ENCODE assay signal across 22 mouse cellular contexts in genomic region chr7:113156861-113157747, GRCm38 (mm10). TPM values are rescaled to one million over a fixed set of nuclear protein-coding genes. Genes with fewer than 3 reads are reported as not detected.
DNase-seq lines count a peak whose midpoint lies in the region; ATAC-seq and TF ChIP-seq lines count a peak whose summit lies in the region.
"Had no signal": no experiment of that assay in that cellular context is flagged by ENCODE, and none has a peak within 500 bp of the region (broad histone marks: within the 10 kb centered on the region; RNA-seq: fewer than 3 reads in every experiment).

No protein-coding gene starts in this region.

- H3K27me3 ChIP-seq in hindbrain, embryonic 15.5 days: no peaks in the 10 kb centered on the region
- H3K27me3 ChIP-seq in hindbrain, embryonic 12.5 days: no peaks in the 10 kb centered on the region
- H3K27me3 ChIP-seq: forebrain, embryonic 12.5 days; limb, embryonic 13.5 days; liver, embryonic 13.5 days; Patski had no signal

- no peaks in the 10 kb centered on the region for H3K36me3 ChIP-seq in hindbrain, embryonic 15.5 days
- no peaks in the 10 kb centered on the region for H3K36me3 ChIP-seq in hindbrain, embryonic 12.5 days
- H3K36me3 ChIP-seq: embryonic facial prominence, embryonic 10.5 days; forebrain, embryonic 12.5 days; heart, embryonic 10.5 days; limb, embryonic 13.5 days; liver, embryonic 13.5 days; midbrain, embryonic 10.5 days had no signal

- no peak overlapping the region for H3K9ac ChIP-seq in hindbrain, embryonic 15.5 days
- H3K9ac ChIP-seq in hindbrain, embryonic 12.5 days: no peak overlapping the region
- H3K9ac ChIP-seq: forebrain, embryonic 12.5 days; limb, embryonic 13.5 days; liver, embryonic 13.5 days had no signal

- no peaks in the 10 kb centered on the region for H3K9me3 ChIP-seq in hindbrain, embryonic 15.5 days
- no peaks in the 10 kb centered on the region for H3K9me3 ChIP-seq in hindbrain, embryonic 12.5 days (replicated peaks)
- H3K9me3 ChIP-seq: embryonic facial prominence, embryonic 10.5 days; forebrain, embryonic 12.5 days; heart, embryonic 10.5 days; limb, embryonic 13.5 days; liver, embryonic 13.5 days; midbrain, embryonic 10.5 days had no signal

- H3K4me1 ChIP-seq in hindbrain, embryonic 15.5 days (replicated peaks): peaks cover 16% of the 10 kb centered on the region
- peaks cover 13% of the 10 kb centered on the region; the same call in 1 of the 2 replicates for H3K4me1 ChIP-seq in hindbrain, embryonic 12.5 days
- H3K4me1 ChIP-seq: limb, embryonic 13.5 days; liver, embryonic 13.5 days had no signal

- ATAC-seq in hindbrain, embryonic 15.5 days (ENCODE audit: low FRiP score, low read depth): 0 out of 2 replicates have a peak, but pooled peaks have one; percentile 45
- ATAC-seq in hindbrain, embryonic 12.5 days (ENCODE audit: low FRiP score): no peak
- ATAC-seq: inflammation-experienced regulatory T-cells, adult 6 months; Patski had no signal

- TF ChIP-seq CTCF in layer of hippocampus, adult 2 months (conservative IDR thresholded peaks at IDR 0.05): peak; percentile 17; the same call in 1 of the 2 replicates

- H3K4me2 ChIP-seq in hindbrain, embryonic 15.5 days: no peak overlapping the region
- H3K4me2 ChIP-seq in hindbrain, embryonic 12.5 days (replicated peaks): no peak overlapping the region
- H3K4me2 ChIP-seq: forebrain, embryonic 12.5 days; limb, embryonic 13.5 days; liver, embryonic 13.5 days had no signal

- H3K4me3 ChIP-seq in hindbrain, embryonic 15.5 days: no peak overlapping the region
- no peak overlapping the region for H3K4me3 ChIP-seq in hindbrain, embryonic 12.5 days
- H3K4me3 ChIP-seq in layer of hippocampus, adult 2 months: no peak overlapping the region
- H3K4me3 ChIP-seq: embryonic facial prominence, embryonic 10.5 days; forebrain, embryonic 12.5 days; heart, embryonic 10.5 days; limb, embryonic 13.5 days; liver, embryonic 13.5 days; midbrain, embryonic 10.5 days had no signal

- WGBS in hindbrain, embryonic 15.5 days: 45% methylated on average over 12 of the region's 12 CpGs
- 59% methylated on average over 12 of the region's 12 CpGs for whole genome bisulfite sequencing in hindbrain, embryonic 12.5 days

- 0 out of 2 replicates have a peak overlapping the region, but pooled peaks have one; percentile 1 for H3K27ac ChIP-seq in hindbrain, embryonic 15.5 days (replicated peaks)
- H3K27ac ChIP-seq in hindbrain, embryonic 12.5 days: no peak overlapping the region
- peak overlapping the region; percentile 82 for H3K27ac ChIP-seq in layer of hippocampus, adult 2 months
- H3K27ac ChIP-seq: embryonic facial prominence, embryonic 10.5 days; forebrain, embryonic 12.5 days; heart, embryonic 10.5 days; limb, embryonic 13.5 days; liver, embryonic 13.5 days; macrophage; midbrain, embryonic 10.5 days had no signal

- no peak for DNase-seq in layer of hippocampus, adult 2 months (ENCODE audit: low spot score in 2 of 2)
- DNase-seq in layer of hippocampus, adult 8-10 months (ENCODE audit: low spot score in 2 of 2): no peak
- DNase-seq in fibroblast of lung, adult 2 months (ENCODE audit: low read depth): peak; percentile 74
- DNase-seq in thymus, postnatal 4 days: no peak
- no peak for DNase-seq in adrenal gland, adult 8-10 months
- DNase-seq: adrenal gland, postnatal 36 days; cerebellum, adult 8-10 months; gastrocnemius, postnatal 36 days; heart, postnatal 36 days; liver, embryonic 13.5 days; right cerebral cortex, postnatal 4 days; thymus, adult 2 months had no signal

RNA-seq across cellular contexts. Expression of gene Arntl, which starts 50.2 kb away (rescaled TPM):
- 17.3 and 21.2 TPM in 2 replicates for polyA plus RNA-seq in hindbrain, embryonic 15.5 days (2015; fragmentation: Nextera tagmentation; extraction: Ambion mirVana)
- polyA plus RNA-seq in hindbrain, embryonic 12.5 days (2016; fragmentation: Nextera tagmentation; extraction: Ambion mirVana): 9.1 and 9.5 TPM in 2 replicates
- total RNA-seq in layer of hippocampus, adult 2 months (2021): 10 to 100 TPM; 34.9 to 40.3 TPM
- 10 to 100 TPM; 28.3 to 37.8 (median 31.9) TPM for total RNA-seq in layer of hippocampus, adult 8-10 months (2022)
- 10 to 100 TPM in 3 of 4 experiments, 1 to 10 TPM in 1; 9.9 to 16.1 (median 11.2) TPM for total RNA-seq in adrenal gland, adult 8-10 months (2022)
